Mouse (Mus musculus): Measurements from ENCODE around the gene Mael. TPM values are rescaled to one million over a fixed set of nuclear protein-coding genes. Genes with fewer than 3 reads are reported as not detected.

Gene Mael
- polyA plus RNA-seq, 1 experiment = 0.10 TPM

DNA sequence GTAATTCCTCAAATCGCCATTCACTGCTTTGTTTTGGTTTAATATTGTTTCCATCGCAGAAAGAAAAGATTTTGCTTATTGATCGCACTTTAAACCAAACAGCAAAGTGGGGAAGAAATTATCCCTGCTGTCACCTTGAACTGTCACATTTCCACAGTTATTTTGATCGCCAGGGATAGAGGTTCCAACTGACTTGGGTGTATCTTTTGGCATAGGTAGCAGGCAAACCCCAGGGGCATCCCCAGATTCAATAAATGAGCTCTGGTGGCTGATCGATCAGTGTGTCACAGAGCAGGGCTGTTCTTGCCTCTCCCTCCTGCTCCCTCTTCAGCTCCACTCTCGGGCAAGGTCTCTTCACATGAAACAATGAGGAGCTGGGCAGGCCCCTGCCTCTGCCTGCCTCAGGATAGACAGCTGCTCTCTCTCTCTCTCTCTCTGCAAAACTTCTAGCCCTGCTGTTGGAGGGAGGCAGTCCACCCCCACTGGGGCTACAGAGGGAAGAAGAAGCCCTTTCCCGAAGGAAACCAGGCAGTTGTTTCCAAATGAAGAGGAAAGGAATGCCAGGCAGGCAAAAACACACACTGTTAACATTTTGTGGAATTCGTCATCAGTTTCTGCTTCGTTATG, 41.1 kb upstream of the Mael start:
- H3K27ac ChIP-seq (ENCODE audit: insufficient read depth, low read length) = no peak overlapping the region
- H3K4me3 ChIP-seq (replicated peaks; ENCODE audit: insufficient read depth, low read depth, low read length) = no peak overlapping the region
- 63% methylated on average over 9 of the region's 9 CpGs for WGBS
- no peak for DNase-seq
- no peak for TF ChIP-seq POLR2A (IDR thresholded peaks at IDR 0.05; ENCODE audit: borderline replicate concordance, insufficient read depth, low read length)
- H3K4me1 ChIP-seq (ENCODE audit: control insufficient read depth, insufficient read depth, low read length) = peaks cover 12% of the 10 kb centered on the region
- H3K27me3 ChIP-seq (ENCODE audit: control insufficient read depth, insufficient read depth, low read length) = no peaks in the 10 kb centered on the region

GRCm38 (mm10) chr1:166278786-166279185, 40.2 kb upstream of the Mael start:
- H3K27me3 ChIP-seq (ENCODE audit: control insufficient read depth, insufficient read depth, low read length) = no peaks in the 10 kb centered on the region
- H3K4me1 ChIP-seq (ENCODE audit: control insufficient read depth, insufficient read depth, low read length) = peaks cover 12% of the 10 kb centered on the region
- no peak overlapping the region for H3K27ac ChIP-seq (ENCODE audit: insufficient read depth, low read length)
- TF ChIP-seq POLR2A (IDR thresholded peaks at IDR 0.05; ENCODE audit: borderline replicate concordance, insufficient read depth, low read length) (no peak), CTCF (IDR thresholded peaks at IDR 0.05; ENCODE audit: borderline replicate concordance, insufficient read depth, low read depth, low read length) (no peak)
- DNase-seq = peak in 1 of 2 experiments; percentile 37
- 33% methylated on average over 2 of the region's 2 CpGs for WGBS
- H3K4me3 ChIP-seq (replicated peaks; ENCODE audit: insufficient read depth, low read depth, low read length) = no peak overlapping the region

DNA sequence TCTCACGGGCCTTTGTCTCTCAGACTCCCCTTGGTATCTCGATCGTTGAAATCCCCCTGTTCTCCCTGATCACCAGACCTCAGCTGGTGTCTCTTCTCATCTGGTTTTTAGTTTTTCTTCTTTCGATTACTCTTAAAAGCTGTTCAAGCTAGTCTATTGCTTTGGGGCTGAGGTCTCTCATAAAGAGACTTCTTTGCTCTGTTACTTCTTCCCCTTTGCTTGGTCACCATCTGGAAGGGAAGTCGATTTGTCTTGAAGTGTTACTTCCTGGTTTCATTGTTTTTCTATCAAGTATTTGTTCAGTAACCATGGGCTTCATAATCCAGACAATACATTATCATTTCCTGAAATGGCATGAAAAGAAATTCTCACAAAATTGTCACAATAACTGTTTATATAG, 29.7 kb upstream of the Mael start:
- no peak overlapping the region for H3K4me3 ChIP-seq (replicated peaks; ENCODE audit: insufficient read depth, low read depth, low read length)
- TF ChIP-seq CTCF (IDR thresholded peaks at IDR 0.05; ENCODE audit: borderline replicate concordance, insufficient read depth, low read depth, low read length) = no peak
- no peak for TF ChIP-seq POLR2A (IDR thresholded peaks at IDR 0.05; ENCODE audit: borderline replicate concordance, insufficient read depth, low read length)
- H3K4me1 ChIP-seq (ENCODE audit: control insufficient read depth, insufficient read depth, low read length) = no peaks in the 10 kb centered on the region
- no peak overlapping the region for H3K27ac ChIP-seq (ENCODE audit: insufficient read depth, low read length)
- DNase-seq = no peak
- 93% methylated on average over 5 of the region's 5 CpGs for WGBS
- H3K27me3 ChIP-seq (ENCODE audit: control insufficient read depth, insufficient read depth, low read length) = no peaks in the 10 kb centered on the region

GRCm38 (mm10) chr1:166266918-166267317, 28.4 kb upstream of the Mael start:
- H3K4me3 ChIP-seq (replicated peaks; ENCODE audit: insufficient read depth, low read depth, low read length) = no peak overlapping the region
- H3K27me3 ChIP-seq (ENCODE audit: control insufficient read depth, insufficient read depth, low read length) = no peaks in the 10 kb centered on the region
- no peak overlapping the region for H3K27ac ChIP-seq (ENCODE audit: insufficient read depth, low read length)
- DNase-seq = no peak
- no peaks in the 10 kb centered on the region for H3K4me1 ChIP-seq (ENCODE audit: control insufficient read depth, insufficient read depth, low read length)
- WGBS = 95% methylated on average over 9 of the region's 9 CpGs
- TF ChIP-seq CTCF (IDR thresholded peaks at IDR 0.05; ENCODE audit: borderline replicate concordance, insufficient read depth, low read depth, low read length) = no peak
- no peak for TF ChIP-seq POLR2A (IDR thresholded peaks at IDR 0.05; ENCODE audit: borderline replicate concordance, insufficient read depth, low read length)

DNA sequence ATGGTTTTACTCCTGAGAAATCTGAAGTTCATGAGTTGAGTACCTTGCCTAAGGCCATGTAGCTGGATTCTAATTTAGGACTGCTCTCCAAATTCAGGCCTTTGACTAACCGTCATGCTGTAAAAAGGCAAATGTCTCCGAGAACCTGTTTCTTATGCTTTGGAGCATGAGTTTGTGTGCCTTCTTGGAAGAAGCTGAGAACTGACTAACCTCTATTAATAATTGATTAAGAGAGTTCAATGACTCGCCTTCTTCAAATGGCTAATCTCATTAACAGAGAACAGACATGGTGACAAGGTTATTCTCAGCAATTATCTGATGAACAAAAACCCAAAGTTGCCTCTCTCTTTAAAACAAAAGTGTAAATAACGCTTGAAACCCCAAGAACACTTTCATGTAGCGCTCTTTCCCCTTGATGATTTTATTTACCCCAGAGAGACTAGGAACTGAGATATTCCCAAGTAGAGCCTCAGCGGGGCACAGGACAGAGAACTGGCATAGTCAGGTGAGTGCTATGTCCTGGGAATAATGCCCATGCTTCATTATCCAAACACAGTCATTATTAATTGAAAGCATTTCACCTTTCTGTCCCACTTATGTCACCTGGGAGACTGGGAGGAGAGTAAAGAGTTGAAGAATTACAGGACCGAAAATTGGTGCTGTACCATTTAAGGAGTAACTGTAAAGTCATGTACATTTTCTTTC, 27.6 kb upstream of the Mael start:
- Histone ChIP-seq H3K27ac (ENCODE audit: insufficient read depth, low read length) (no peak overlapping the region), H3K27me3 (ENCODE audit: control insufficient read depth, insufficient read depth, low read length) (no peaks in the 10 kb centered on the region), H3K4me1 (ENCODE audit: control insufficient read depth, insufficient read depth, low read length) (no peaks in the 10 kb centered on the region), H3K4me3 (replicated peaks; ENCODE audit: insufficient read depth, low read depth, low read length) (no peak overlapping the region)
- no peak for DNase-seq
- WGBS = 95% methylated on average over 7 of the region's 7 CpGs
- no peak for TF ChIP-seq CTCF (IDR thresholded peaks at IDR 0.05; ENCODE audit: borderline replicate concordance, insufficient read depth, low read depth, low read length)
- TF ChIP-seq POLR2A (IDR thresholded peaks at IDR 0.05; ENCODE audit: borderline replicate concordance, insufficient read depth, low read length) = no peak

- H3K27ac ChIP-seq (ENCODE audit: insufficient read depth, low read length) = no peak overlapping the region
- H3K27me3 ChIP-seq (ENCODE audit: control insufficient read depth, insufficient read depth, low read length) = no peaks in the 10 kb centered on the region
- 58% methylated on average over 6 of the region's 6 CpGs for WGBS
These were observed 21.0 kb upstream of the Mael start for GRCm38 (mm10) chr1:166259526-166259925.

GRCm38 (mm10) chr1:166256898-166257297, 18.4 kb upstream of the Mael start:
- H3K27ac ChIP-seq (ENCODE audit: insufficient read depth, low read length) = no peak overlapping the region
- WGBS = 57% methylated on average over 4 of the region's 4 CpGs
- H3K4me3 ChIP-seq (replicated peaks; ENCODE audit: insufficient read depth, low read depth, low read length) = no peak overlapping the region
- TF ChIP-seq POLR2A (IDR thresholded peaks at IDR 0.05; ENCODE audit: borderline replicate concordance, insufficient read depth, low read length) = no peak
- no peak for TF ChIP-seq CTCF (IDR thresholded peaks at IDR 0.05; ENCODE audit: borderline replicate concordance, insufficient read depth, low read depth, low read length)
- no peak for DNase-seq
- no peaks in the 10 kb centered on the region for H3K27me3 ChIP-seq (ENCODE audit: control insufficient read depth, insufficient read depth, low read length)
- H3K4me1 ChIP-seq (ENCODE audit: control insufficient read depth, insufficient read depth, low read length) = no peaks in the 10 kb centered on the region

More at GRCm38 (mm10) chr1:166259526-166259925, 21.0 kb upstream of the Mael start:
- no peak for TF ChIP-seq POLR2A (IDR thresholded peaks at IDR 0.05; ENCODE audit: borderline replicate concordance, insufficient read depth, low read length)
- no peak for DNase-seq
- Histone ChIP-seq H3K4me3 (replicated peaks; ENCODE audit: insufficient read depth, low read depth, low read length) (no peak overlapping the region), H3K4me1 (ENCODE audit: control insufficient read depth, insufficient read depth, low read length) (no peaks in the 10 kb centered on the region)

GRCm38 (mm10) chr1:166256302-166256701, 17.8 kb upstream of the Mael start:
- 28% methylated on average over 6 of the region's 6 CpGs for WGBS
- Histone ChIP-seq H3K27ac (ENCODE audit: insufficient read depth, low read length) (no peak overlapping the region), H3K4me3 (replicated peaks; ENCODE audit: insufficient read depth, low read depth, low read length) (no peak overlapping the region), H3K27me3 (ENCODE audit: control insufficient read depth, insufficient read depth, low read length) (no peaks in the 10 kb centered on the region), H3K4me1 (ENCODE audit: control insufficient read depth, insufficient read depth, low read length) (no peaks in the 10 kb centered on the region)
- TF ChIP-seq CTCF (IDR thresholded peaks at IDR 0.05; ENCODE audit: borderline replicate concordance, insufficient read depth, low read depth, low read length) (no peak), POLR2A (IDR thresholded peaks at IDR 0.05; ENCODE audit: borderline replicate concordance, insufficient read depth, low read length) (no peak)
- DNase-seq = no peak

Data from cerebellum, adult 2 months (tissue).